Mouse (Mus musculus) gastrocnemius, postnatal 25 days (tissue): ENCODE data around the gene Arid2. TPM values are rescaled to one million over a fixed set of nuclear protein-coding genes. Genes with fewer than 3 reads are reported as not detected.
"Not testable (repeated sequence)": the region's sequence is repeated elsewhere in the genome, so short reads cannot be mapped to it uniquely, and the experiment has no call there.

Source experiments
- DNase-seq: peaks from one replicate; pipeline ENCODE4 v3.0.0; 2022
- long read RNA-seq, 2 experiments: library from polyadenylated mRNA; stranded (forward); transcript quantifications; one replicate each; pipeline ENCODE4 v2.0.0; 2021
- total RNA-seq, 2 experiments: library from RNA; stranded (reverse); gene quantifications; 1 replicate in 1 of 2; 2 replicates in 1 of 2; pipeline ENCODE4 v1.2.3; 2021

Arid2 gene
- total RNA-seq, result 10 to 100 TPM; 11.8 to 13.0 TPM
- long read RNA-seq, experiment 1, partial matches to known transcripts, result 2 of 3 reads
- long read RNA-seq, experiment 1, other reads (novel, unspliced or antisense), result 1 of 3 reads
- long read RNA-seq, experiment 2, full-length matches to known transcripts, result 2 of 6 reads
- long read RNA-seq, experiment 2, partial matches to known transcripts, result 1 of 6 reads
- long read RNA-seq, experiment 2, other reads (novel, unspliced or antisense), result 3 of 6 reads

- peak; percentile 71 for DNase-seq
Observed at GRCm38 (mm10) chr15:96287369-96287975, at the start of gene Arid2. Gene Arid2 (plus strand): TSS chr15:96287518.

DNA sequence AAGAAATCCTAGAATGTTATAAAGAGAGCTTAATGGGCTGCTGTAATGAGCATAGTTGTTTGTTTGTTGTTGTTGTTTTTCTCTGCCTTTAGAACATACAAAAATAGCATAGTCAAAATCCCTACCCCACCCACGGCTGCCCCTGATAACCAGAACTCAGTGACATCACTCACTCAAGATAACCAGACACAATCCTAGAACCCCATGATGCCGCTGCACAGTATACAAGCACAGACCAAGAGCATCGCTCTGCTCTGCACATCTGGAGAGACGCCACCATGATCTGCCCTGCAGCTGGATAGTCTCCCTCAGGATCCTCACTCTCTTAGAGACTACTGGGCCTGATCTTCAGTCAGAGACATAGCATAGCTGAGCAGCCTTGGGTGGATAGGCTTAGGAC is 49.2 kb upstream of the Arid2 start:
- no peak for DNase-seq

- DNase-seq, result no peak
Observed at GRCm38 (mm10) chr15:96244171-96244570, 43.1 kb upstream of the Arid2 start.

DNA sequence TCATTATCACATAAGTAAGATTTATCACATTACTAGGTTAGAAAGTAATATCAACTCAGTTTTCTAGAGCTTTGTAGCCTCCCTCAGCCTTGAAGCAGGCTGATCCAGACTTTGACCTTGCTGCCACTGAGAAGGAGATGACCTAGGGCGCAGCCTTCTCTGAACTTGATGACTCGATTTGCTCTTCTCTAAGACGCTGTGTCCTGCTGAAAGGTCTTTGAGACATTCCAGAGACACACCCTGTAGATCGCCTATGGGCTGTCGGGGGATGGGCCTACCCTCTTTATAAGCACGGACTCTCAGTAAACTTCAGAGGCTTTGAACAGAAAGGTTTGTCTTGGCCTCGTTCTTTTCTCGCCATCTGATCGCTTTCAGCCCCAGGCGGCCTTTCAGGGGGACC is 42.6 kb upstream of the Arid2 start:
- DNase-seq, result not testable (repeated sequence)

DNA sequence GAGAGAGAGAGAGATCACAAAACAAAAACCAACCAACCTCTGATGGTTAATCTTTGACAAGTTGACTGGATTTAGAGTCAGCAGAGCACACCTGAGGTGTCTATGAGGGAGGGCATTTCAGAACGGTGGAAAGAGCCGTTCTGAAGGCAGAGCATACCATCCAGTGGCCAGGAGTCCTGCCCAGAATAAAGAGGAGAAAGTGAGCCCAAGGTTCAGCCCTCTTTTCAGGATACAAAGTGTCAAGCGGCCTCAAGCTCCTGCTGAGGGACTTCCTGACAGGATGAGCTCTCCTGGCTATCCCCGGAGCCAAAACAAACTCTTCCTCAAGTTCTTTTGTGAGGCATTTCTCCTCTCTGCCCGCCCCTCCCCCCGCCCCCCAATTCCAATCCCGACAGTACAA is 33.5 kb upstream of the Arid2 start:
- DNase-seq, result no peak

DNA sequence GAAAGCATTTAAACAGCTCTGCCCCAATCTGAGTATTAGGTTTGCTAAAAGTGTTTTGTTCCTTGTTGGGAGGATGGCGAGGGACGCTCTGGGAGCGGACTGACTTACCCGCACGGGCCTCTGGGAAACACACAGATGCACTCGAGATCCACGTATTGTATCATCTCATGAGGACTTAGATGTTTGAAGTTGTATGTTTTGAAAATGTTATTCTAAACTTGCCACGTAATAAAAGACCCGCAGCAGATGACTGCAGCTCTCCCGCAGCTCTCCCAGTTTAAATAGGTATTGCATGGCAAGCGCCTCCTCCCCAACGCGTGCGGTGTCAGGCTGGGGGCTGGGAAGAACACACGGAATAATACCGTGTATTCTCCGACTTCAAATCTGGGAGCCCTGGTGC is 33.0 kb upstream of the Arid2 start:
- DNase-seq, result no peak

DNA sequence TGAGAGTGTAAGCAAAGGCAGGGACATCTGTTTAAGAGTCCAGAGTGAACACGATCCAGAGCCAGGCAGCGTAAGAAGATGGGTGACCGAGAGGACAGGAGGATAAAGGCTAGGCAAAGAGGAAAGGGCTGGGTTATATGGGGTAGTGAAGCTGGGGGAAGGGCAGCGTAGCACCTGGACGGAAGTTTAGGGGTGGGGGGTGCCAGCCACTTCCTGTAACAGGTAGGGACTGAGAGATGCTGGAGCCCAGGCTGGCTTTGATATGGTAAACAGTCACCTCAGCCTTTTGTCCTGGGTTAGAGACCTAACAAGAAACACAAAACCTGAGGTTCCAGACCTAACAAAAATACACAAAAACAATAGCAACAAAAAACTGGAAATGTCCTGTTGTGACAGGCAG is 29.5 kb upstream of the Arid2 start:
- DNase-seq, result no peak

- DNase-seq, result no peak
Observed at GRCm38 (mm10) chr15:96264614-96265013, 22.7 kb upstream of the Arid2 start.

GRCm38 (mm10) chr15:96267933-96268332 is 19.4 kb upstream of the Arid2 start:
- DNase-seq, result no peak

DNA sequence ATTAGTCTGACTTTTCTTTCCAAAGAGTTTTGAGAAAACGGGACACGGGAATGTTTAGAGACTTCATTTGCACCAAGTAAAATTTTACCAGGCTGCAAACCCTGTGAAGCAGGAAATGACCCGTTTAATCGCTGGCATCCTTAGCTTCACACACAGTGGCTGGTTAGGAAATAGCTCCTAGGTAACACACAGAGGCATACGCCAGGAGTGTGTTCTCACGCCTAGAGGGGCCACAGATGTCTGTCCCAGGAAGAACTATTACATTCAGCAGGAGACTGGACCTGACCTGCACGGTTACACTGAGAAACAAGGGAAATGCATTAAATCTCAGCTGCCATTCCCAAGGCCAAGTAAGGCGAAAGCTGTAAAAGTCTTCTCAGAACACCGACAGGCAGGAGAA is 18.7 kb upstream of the Arid2 start:
- DNase-seq, result no peak

DNA sequence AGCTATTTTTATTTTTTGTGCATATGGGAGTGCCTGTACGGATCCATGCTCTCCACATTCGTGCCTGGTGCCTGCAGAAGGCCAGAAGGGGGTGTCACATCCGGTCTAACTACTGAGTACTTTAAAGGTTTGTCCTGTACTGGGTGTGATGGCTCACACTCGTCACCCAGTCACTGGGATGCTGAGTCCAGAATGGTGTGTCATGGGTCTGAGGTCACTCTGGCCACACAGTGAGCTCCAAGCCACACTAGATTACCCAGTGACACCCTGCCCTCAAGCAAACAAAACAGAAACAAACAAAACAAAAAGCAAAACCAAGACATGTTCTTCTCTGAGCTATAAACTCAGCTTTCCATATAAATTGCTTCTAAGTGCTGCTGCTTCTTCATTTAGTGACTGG is 17.9 kb upstream of the Arid2 start:
- DNase-seq, result no peak

DNA sequence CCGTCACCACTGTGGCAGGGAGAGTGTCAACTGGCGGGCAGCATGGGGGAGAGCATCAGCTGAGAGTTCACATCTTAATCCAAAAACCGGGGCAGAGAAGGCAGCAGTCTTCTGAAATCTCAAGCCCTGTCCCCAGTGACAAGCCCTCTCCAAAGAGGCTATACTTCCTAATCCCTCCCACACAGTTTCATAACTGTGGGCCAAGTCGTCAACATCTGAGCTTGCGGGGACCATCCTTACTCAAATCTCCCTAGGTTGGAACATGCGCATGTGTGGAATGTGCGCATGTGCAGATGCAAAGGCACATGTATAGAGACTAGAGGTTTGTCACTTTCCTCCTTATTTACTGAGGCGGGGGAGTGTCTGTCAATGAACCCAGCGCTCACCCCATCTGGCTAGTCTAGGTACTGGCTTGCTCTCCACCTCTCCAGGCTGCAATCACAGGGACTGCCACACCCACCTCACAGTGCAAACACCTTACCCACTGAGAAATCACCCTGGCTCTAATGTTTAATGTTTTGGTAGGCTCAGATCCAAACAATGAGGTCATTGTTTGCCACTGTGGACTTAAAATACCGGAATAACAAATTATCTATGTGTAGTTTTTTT is 16.9 kb upstream of the Arid2 start:
- no peak for DNase-seq

- DNase-seq, result no peak
Observed at GRCm38 (mm10) chr15:96272356-96272755, 15.0 kb upstream of the Arid2 start.

DNA sequence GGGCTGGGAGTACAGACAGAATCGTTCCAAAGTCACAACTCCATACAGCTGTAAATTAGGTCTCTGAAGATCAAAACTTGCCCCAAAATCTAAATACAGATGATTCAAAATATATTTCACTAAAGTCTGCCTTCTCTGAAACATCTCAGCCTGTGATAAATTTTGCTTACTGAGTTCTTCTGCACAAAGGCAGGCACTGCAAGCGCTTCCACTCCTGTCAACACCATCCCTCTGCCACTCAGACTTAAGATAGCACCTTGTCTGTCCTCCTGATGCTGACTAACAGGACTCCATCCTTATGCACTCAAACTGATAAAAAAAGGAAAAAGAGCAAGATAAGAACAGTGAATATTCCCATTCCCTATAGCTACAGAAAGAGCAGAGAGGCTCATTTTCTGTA is 13.0 kb upstream of the Arid2 start:
- DNase-seq, result no peak

GRCm38 (mm10) chr15:96275198-96275597 is 12.1 kb upstream of the Arid2 start:
- DNase-seq, result no peak

DNA sequence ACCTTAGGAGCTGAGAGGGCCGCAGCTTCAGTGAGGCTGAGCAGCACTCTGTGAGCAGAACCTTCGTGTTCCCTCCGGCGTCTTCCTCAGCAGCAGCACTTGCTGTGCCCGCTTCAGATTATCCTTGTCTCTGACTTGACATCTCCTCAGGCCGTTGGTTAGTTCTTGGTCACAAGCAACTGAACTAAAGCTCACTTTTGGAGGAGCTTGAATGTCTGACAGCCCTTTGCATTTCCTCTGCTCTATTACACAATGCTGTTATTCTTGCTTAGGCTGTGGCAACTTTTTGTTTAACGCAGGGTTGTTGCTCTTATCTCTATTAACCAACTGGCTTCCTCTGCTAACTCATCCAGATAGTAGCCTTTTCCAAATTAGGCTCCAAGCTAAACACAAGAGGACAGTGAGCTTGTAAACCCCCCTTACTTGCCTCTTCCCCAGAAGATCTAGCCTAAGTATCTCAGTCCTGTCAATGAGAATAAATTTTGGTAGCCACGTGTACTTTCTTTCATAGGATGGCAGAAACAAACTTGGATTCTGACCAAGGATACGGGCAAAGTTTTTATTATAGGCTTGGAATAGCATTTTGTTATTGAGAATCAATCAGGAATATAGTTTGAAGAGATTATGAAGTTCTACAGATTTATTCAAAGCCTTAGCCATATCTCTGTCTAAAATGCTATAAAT is 11.4 kb upstream of the Arid2 start:
- DNase-seq, result no peak

- no peak for DNase-seq
Observed at GRCm38 (mm10) chr15:96277061-96277460, 10.3 kb upstream of the Arid2 start.

- no peak for DNase-seq
Observed at GRCm38 (mm10) chr15:96281236-96281635, 6.1 kb upstream of the Arid2 start.

- no peak for DNase-seq
Observed at GRCm38 (mm10) chr15:96283141-96283540, 4.2 kb upstream of the Arid2 start.

DNA sequence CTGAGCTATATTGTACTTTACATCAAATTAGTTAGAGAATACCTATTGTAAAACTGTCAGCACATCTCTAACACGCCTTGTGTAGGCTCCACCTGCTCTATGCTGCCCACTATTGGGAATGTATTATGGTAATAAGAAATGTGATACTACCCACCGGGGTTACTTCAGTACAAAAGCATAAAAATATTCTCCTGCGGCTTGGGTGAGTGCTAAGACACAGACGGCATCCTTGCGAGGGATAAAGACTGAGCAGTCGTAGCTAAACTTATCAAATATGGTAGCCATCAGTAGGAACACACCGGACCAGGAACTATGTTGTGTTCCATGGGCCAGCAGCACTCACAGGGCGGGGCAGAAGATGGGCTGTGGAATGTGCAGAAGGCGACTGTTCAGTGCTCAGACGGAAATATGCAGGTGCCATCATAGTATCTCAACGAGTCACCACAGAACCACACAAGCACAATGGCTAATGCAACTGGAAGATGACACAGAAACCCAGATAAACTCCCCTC is 3.3 kb upstream of the Arid2 start:
- DNase-seq, result peak; percentile 15

DNA sequence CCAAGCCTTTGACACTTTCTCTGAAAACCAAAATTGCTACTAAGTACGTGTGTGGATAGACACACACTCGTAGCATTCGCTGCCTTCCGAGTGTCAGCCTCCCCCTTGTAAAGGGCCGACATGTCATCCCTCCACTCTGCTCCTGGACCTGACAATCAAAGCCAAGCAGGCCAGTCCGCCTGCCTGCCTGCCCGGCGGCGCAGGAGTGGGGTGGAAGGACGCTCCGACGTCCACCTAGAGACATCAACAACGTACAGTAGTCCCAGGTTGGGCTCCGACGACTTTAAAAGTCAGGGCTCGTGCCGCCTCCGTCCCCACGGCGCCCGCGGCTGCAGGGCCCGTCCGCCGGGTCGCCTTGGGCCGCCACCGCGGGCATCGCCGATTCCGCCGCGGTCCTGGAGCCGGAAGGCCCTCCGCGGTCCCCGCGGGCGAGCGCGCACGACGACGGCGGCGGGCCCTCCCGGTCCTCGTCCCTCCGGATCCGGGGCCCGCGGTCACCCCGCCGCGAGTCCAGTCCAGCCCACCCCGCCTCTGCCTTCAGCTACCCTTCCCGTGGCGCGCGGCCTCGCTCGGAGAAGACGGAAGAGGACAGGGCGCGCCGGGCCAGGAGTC is 2.5 kb upstream of the Arid2 start:
- DNase-seq, result no peak

- DNase-seq, result peak; percentile 93
Observed at GRCm38 (mm10) chr15:96285323-96286014, 1.8 kb upstream of the Arid2 start.
